Mouse (Mus musculus) hindbrain, postnatal 0 days (tissue): ENCODE measurements around the gene Magt1. TPM values are rescaled to one million over a fixed set of nuclear protein-coding genes. Genes with fewer than 3 reads are reported as not detected.
"Not testable (repeated sequence)": the region's sequence is repeated elsewhere in the genome, so short reads cannot be mapped to it uniquely, and the experiment has no call there.

Experiments used
- ATAC-seq: fragments of 200-750 bp; cut with Nextera tagmentation; 2 replicates; pipeline ENCODE4 v1.8.0; 2017; ENCODE audit warnings: mild to moderate bottlenecking, moderate TSS enrichment, moderate library complexity
- DNase-seq: peaks from one replicate; pipeline ENCODE4 v3.0.0-alpha.2; 2015; ENCODE audit warnings: low spot score
- H3K27ac ChIP-seq: fragments of 300-500 bp; sonication (generic); 2 replicates; pipeline ENCODE4 v1.5.1; 2014; ENCODE audit warnings: mild to moderate bottlenecking
- H3K27me3 ChIP-seq: fragments of 300-500 bp; sonication (generic); 2 replicates; pipeline ENCODE4 v1.6.1; 2014; ENCODE audit warnings: low read length, mixed read lengths; ENCODE audit not compliant: insufficient read depth
- H3K36me3 ChIP-seq: fragments of 300-500 bp; sonication (generic); 2 replicates; pipeline ENCODE4 v1.6.1; 2014; ENCODE audit warnings: low read length, mixed read lengths; ENCODE audit not compliant: insufficient read depth
- H3K4me1 ChIP-seq: fragments of 300-500 bp; sonication (generic); 2 replicates; pipeline ENCODE4 v1.6.1; 2014; ENCODE audit warnings: antibody characterized with exemption, low read length, mixed read lengths; ENCODE audit not compliant: insufficient read depth
- H3K4me2 ChIP-seq: fragments of 300-500 bp; sonication (generic); 2 replicates; pipeline ENCODE4 v1.6.1; 2014; ENCODE audit warnings: low read depth, mild to moderate bottlenecking, low read length, moderate library complexity, mixed read lengths
- H3K4me3 ChIP-seq: fragments of 300-500 bp; sonication (generic); 2 replicates; pipeline ENCODE4 v1.5.1; 2014; ENCODE audit warnings: low read length
- H3K9ac ChIP-seq: fragments of 300-500 bp; sonication (generic); replicated peaks from 2 replicates; pipeline ENCODE4 v1.6.1; 2014; ENCODE audit warnings: mild to moderate bottlenecking, low read length, moderate library complexity, mixed read lengths
- H3K9me3 ChIP-seq: fragments of 300-500 bp; sonication (generic); 2 replicates; pipeline ENCODE4 v1.6.1; 2016; ENCODE audit warnings: low read length, mixed read lengths
- CTCF ChIP-seq: IDR thresholded peaks from 2 replicates; pipeline ENCODE4 v1.5.1; 2016; ENCODE audit warnings: antibody characterized with exemption, control low read depth, low read depth
- WGBS: fragments of 180-500 bp; shearing (Covaris S2); extraction: QIAGEN DNeasy Blood & Tissue Kit; methylation state at CpG from one replicate; pipeline ENCODE4 v1.1.7; 2014; 5-methylcytosine and 5-hydroxymethylcytosine counted together
- polyA plus RNA-seq: library from polyadenylated mRNA; unstranded; fragments of >200 nt; fragmentation: Nextera tagmentation; extraction: Ambion mirVana; gene quantifications from 2 replicates; pipeline ENCODE4 v1.2.1, GENCODE M21; 2015
- total RNA-seq: library from RNA; depleted of rRNA; stranded (reverse); fragments of >200 nt; gene quantifications from 2 replicates; pipeline ENCODE4 v1.2.3, GENCODE M21; 2014

Magt1 gene
- total and polyA plus RNA-seq, 2 experiments from 2014 or later = 14.5 to 18.2 TPM

DNA sequence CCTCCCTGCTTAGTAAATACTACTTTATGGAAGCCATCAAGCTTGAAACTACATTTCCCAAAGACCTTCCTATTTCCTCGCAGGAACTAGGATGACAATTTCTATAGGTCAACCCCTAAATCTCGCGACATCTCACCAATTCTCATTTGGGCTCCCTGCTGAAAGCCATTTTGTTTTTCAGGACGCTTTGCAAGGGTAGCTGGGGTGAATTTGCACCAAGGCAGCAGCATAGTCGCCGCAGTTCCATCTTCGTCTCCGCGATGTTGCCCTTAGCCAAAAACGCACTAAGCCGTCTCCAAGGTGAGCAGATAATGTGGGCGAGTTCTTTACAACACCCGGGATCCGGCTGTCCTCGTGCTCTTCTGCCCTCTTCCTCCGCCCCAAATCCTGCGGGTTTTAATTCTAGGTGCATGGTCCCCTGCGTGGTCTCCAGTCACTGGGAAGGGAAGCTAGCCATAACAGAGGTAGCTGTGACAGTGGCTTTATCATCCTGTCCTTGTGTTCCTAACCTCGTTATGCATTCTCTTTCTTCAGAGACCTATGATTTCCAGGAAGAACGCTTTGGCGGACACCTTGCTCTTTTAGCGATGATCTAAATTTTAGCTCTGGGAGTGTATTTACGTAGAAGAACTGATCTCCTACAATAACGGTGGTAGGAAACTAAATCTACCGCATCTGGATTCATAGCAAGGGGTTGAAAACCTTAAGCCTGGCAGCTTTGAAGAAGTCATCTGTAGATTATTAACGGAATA, 4.0 kb upstream of the Magt1 start, which contains the start of gene Cox7b:
Gene Cox7b (plus strand): TSS at position 130 of the 752 bp plus-strand sequence.
- H3K4me3 ChIP-seq = peak within 1 kb of the TSS; percentile 55
- no peaks in the 10 kb centered on the region for H3K9me3 ChIP-seq
- no peaks in the 10 kb centered on the region for H3K36me3 ChIP-seq
- H3K4me2 ChIP-seq = peak within 1 kb of the TSS; percentile 56
- peak; percentile 93 for DNase-seq
- peak within 1 kb of the TSS; percentile 62 for H3K9ac ChIP-seq
- no peaks in the 10 kb centered on the region for H3K4me1 ChIP-seq
- WGBS = 21% methylated on average over 26 of the region's 26 CpGs
- TF ChIP-seq CTCF = no peak
- H3K27ac ChIP-seq = peak within 1 kb of the TSS; percentile 90
- H3K27me3 ChIP-seq = no peaks in the 10 kb centered on the region
- ATAC-seq = peak; percentile 71

DNA sequence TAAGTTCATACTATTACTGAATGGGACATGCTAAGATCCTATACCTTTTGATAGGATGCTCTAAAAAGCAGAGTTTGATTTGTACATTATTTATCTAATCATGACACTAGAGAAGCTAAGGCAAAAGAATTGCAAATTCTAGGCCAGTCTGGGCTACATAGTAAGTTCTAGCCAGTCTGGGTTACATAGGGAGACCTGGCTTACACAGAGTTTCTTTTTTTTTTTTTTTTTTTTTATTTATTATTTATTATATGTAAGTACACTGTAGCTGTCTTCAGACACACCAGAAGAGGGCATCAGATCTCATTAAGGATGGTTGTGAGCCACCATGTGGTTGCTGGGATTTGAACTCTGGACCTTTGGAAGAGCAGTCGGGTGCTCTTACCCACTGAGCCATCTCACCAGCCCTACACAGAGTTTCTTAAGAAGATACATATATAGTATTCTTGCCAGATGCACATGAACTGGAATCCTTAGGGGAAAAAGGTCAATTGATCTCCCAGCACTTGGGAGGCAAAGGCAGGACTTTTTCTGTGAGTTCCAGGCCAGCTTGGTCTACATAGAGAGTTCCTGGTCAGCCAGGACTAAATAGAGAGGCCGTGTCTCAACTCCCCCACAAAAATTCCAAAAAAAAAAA, 3.2 kb upstream of the Magt1 start:
- not testable (repeated sequence) for H3K27me3 ChIP-seq, ATAC-seq, H3K4me1 ChIP-seq, H3K9ac ChIP-seq, DNase-seq, H3K36me3 ChIP-seq, H3K9me3 ChIP-seq, H3K4me3 ChIP-seq
- 0 out of 2 replicates have a peak overlapping the region, but pooled peaks have one; percentile 90 for H3K27ac ChIP-seq
- H3K4me2 ChIP-seq = peak overlapping the region; percentile 18; the same call in 1 of the 2 replicates
- 69% methylated on average over 2 of the region's 2 CpGs for WGBS

DNA sequence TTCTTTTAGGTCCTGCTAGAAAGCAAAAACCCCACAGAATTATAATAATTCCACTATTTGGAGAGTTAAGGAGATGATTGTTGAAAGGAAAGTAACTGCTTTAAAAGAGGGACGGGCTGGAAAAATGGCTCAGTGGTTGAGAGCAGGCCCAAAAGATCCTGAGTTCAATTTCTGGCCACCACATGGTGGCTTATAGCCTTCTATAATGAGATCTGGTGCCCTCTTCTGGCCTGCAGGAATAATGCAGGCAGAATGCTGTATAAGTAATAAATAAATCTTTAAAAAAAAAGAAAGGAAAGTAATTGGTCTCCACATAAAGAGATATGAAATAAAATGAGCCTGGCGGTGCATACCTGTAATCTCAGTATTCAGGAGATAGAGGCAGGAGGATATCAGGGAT, 1.5 kb upstream of the Magt1 start:
- Histone ChIP-seq H3K4me2 (no peak overlapping the region), H3K4me1 (no peaks in the 10 kb centered on the region), H3K27me3 (no peaks in the 10 kb centered on the region), H3K9ac (no peak overlapping the region), H3K4me3 (no peak overlapping the region), H3K36me3 (no peaks in the 10 kb centered on the region), H3K9me3 (no peaks in the 10 kb centered on the region), H3K27ac (no peak overlapping the region)
- ATAC-seq (no peak), DNase-seq (peak; percentile 70)
- 29% methylated on average over 2 of the region's 2 CpGs for WGBS
- peak; percentile 69 for TF ChIP-seq CTCF

DNA sequence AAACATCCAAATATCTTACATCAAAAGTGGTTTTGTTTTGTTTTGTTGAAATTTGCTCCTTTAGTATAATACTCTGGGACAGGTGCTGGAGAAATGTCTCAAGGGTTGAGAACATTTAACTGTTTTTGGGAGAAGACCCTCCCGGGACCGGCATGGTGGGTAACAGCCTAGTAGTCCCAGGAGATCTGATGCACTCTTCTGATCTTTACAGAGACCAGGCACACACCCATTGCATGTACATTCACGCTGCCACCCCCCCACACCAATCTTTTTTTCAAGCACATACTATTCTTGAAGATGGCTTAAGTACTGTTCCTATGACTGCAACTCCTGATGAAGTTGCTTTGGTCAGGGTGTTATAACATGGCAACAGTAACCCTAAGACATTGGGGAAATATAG, 853 bp upstream of the Magt1 start:
- peak overlapping the region; percentile 31; the same call in 1 of the 2 replicates for H3K9ac ChIP-seq
- no peak for DNase-seq
- WGBS = 61% methylated on average over 3 of the region's 3 CpGs
- no peaks in the 10 kb centered on the region for H3K27me3 ChIP-seq
- no peak for ATAC-seq
- peak overlapping the region; percentile 28 for H3K4me3 ChIP-seq
- no peak for TF ChIP-seq CTCF
- peak overlapping the region; percentile 59 for H3K4me2 ChIP-seq
- H3K36me3 ChIP-seq = no peaks in the 10 kb centered on the region
- peak overlapping the region; percentile 86; the same call in 1 of the 2 replicates for H3K27ac ChIP-seq
- no peaks in the 10 kb centered on the region for H3K4me1 ChIP-seq
- no peaks in the 10 kb centered on the region for H3K9me3 ChIP-seq

DNA sequence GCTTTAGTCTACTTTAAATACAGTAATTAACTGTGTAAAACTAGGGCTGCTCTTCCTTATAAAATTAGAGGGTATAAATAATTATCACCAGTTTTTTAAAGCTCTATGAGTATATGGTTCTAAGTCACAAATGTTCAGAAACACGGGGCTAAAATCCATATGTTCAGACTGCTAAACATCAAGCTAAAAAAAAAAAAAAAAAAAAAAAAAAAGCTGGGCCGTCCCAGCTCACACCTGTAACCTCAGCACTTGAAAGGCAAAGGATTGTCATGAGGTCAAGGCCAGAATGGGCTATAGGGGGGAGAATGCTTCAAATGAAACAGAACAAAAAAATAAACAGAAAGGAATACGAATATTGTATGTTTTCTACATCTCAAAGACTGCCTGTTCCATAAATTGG, 944 bp downstream of the Magt1 start:
- Histone ChIP-seq H3K9ac (peak overlapping the region; percentile 38; the same call in 1 of the 2 replicates), H3K9me3 (no peaks in the 10 kb centered on the region), H3K4me2 (peak overlapping the region; percentile 59), H3K4me3 (peak overlapping the region; percentile 59), H3K4me1 (no peaks in the 10 kb centered on the region), H3K27me3 (no peaks in the 10 kb centered on the region), H3K27ac (no peak overlapping the region), H3K36me3 (no peaks in the 10 kb centered on the region)
- DNase-seq = no peak
- no peak for TF ChIP-seq CTCF
- WGBS = 14% methylated on average over 3 of the region's 3 CpGs
- no peak for ATAC-seq

DNA sequence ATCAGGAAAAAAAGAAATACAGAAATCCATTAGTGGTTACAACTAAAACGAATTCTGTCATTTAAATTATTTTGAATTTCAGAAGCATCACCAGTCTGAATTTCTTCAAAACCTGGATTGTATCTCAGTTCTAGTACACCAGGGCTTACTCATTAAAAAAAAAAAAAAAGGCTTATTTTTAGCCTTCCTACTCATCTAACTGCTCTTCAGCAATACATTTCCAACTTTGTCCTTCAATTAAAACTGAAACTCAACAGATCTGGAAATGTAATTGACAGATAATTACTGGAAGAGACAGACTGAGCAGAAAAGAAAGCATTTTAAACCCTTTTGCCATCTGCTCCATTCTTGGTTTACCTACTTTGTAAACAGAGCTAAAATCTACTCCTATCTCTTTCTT, 10.1 kb downstream of the Magt1 start:
- WGBS = 66% methylated on average over 1 of the region's 1 CpGs
- H3K4me3 ChIP-seq = no peak overlapping the region
- H3K4me2 ChIP-seq = no peak overlapping the region
- H3K9ac ChIP-seq = no peak overlapping the region
- no peak for ATAC-seq
- H3K27ac ChIP-seq = no peak overlapping the region
- TF ChIP-seq CTCF = no peak
- DNase-seq = no peak
- H3K36me3 ChIP-seq = no peaks in the 10 kb centered on the region
- no peaks in the 10 kb centered on the region for H3K27me3 ChIP-seq
- no peaks in the 10 kb centered on the region for H3K4me1 ChIP-seq
- H3K9me3 ChIP-seq = no peaks in the 10 kb centered on the region

DNA sequence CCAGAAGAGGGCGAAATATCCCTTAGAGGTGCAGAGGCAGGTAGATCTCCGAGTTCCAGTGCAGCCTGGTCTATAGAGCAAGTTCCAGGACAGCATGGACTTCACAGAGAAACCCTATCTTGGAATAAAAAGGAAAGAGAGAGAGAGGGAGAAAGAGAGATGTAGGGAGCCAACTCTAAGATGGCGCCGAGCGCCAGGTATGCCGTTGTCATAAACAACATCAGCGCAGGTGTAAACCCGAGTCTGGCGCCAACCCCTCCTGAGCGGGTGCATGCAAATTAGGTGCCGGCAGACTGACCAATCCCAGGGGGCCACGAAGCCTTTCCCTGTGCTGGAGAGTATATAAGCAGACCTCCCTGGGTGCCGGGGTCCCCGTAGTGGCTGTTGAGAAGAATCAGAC, 54.6 kb downstream of the Magt1 start:
- H3K36me3 ChIP-seq, H3K4me1 ChIP-seq, H3K9ac ChIP-seq, H3K27ac ChIP-seq, H3K4me2 ChIP-seq, DNase-seq, H3K9me3 ChIP-seq, ATAC-seq, H3K27me3 ChIP-seq, H3K4me3 ChIP-seq: not testable (repeated sequence)
- 81% methylated on average over 14 of the region's 14 CpGs for WGBS
